In genomic region chr17:38016341-38016740, GRCm38 (mm10) we compare ENCODE assay signal across 20 mouse cellular contexts. TPM values are rescaled to one million over a fixed set of nuclear protein-coding genes. Genes with fewer than 3 reads are reported as not detected.
A peak's percentile ranks its signal among the peaks of the same experiment; 100 is the strongest.
DNase-seq lines count a peak whose midpoint lies in the region; ATAC-seq lines count a peak whose summit lies in the region.
"Had no signal": no experiment of that assay in that cellular context is flagged by ENCODE, and none has a peak within 500 bp of the region (broad histone marks: within the 10 kb centered on the region; RNA-seq: fewer than 3 reads in every experiment).

No protein-coding gene starts in this region.

- DNase-seq in ES-CJ7 (ENCODE audit: low read depth, low spot score) = peak; percentile 82
- peak; percentile 81 for DNase-seq in R1 (ENCODE audit: low read depth, low spot score)
- DNase-seq in right cerebral cortex, postnatal 4 days = no peak
- DNase-seq in embryo, embryonic 11 days = no peak
- DNase-seq: adrenal gland, adult 2 months; adrenal gland, postnatal 10 days; adrenal gland, postnatal 25 days; cerebellum, adult 11 months; cerebellum, adult 18-20 months; cerebellum, adult 8-10 months; cerebellum, adult 9-11 months; cerebellum, postnatal 14 days; cerebellum, postnatal 36 days; forebrain, postnatal 0 days had no signal

- no peak for ATAC-seq in megakaryocyte, adult 5-6 weeks (ENCODE audit: poor library complexity, severe bottlenecking)
- ATAC-seq: forebrain, embryonic 13.5 days; forebrain, embryonic 15.5 days; forebrain, postnatal 0 days; Patski had no signal

RNA-seq across cellular contexts. Expression of gene Olfr129, which starts 43.5 kb away (rescaled TPM):
- total RNA-seq in megakaryocyte, adult 5-6 weeks (2015) = not detected in 2 replicates
- total RNA-seq in megakaryocyte, adult 5-6 weeks (2017) = not detected in 2 replicates
- total RNA-seq: adrenal gland, adult 2 months; adrenal gland, postnatal 10 days; adrenal gland, postnatal 25 days; adrenal gland, postnatal 4 days; common myeloid progenitor, adult 5-6 weeks; forebrain, postnatal 0 days had no signal

RNA-seq across cellular contexts. Expression of gene Olfr130, which starts 47.4 kb away (rescaled TPM):
- total RNA-seq in megakaryocyte, adult 5-6 weeks (2015) = not detected in 2 replicates
- total RNA-seq in megakaryocyte, adult 5-6 weeks (2017) = not detected in 2 replicates
- total RNA-seq: adrenal gland, adult 2 months; adrenal gland, postnatal 10 days; adrenal gland, postnatal 25 days; adrenal gland, postnatal 4 days; common myeloid progenitor, adult 5-6 weeks; forebrain, postnatal 0 days had no signal

Comparison
In these comparisons a context has a peak if more than half of its experiments do, and no peak if none do; other contexts are left out.
1. DNase-seq: peak in ES-CJ7 (single experiment) and R1 (single experiment); none in right cerebral cortex, postnatal 4 days (single experiment) and embryo, embryonic 11 days (single experiment).